Mouse (Mus musculus): Measurements from ENCODE around the gene Erlec1. TPM values are rescaled to one million over a fixed set of nuclear protein-coding genes. Genes with fewer than 3 reads are reported as not detected.

Erlec1 gene
- polyA plus RNA-seq (2016; fragmentation: Nextera tagmentation; extraction: Ambion mirVana) = 10.7 TPM in 2 replicates

GRCm38 (mm10) chr11:30954279-30954725, at the start of gene Erlec1:
Gene Erlec1, minus strand, starts transcription at chr11:30954335.
- H3K4me1 ChIP-seq = peaks cover 7% of the 10 kb centered on the region
- 0 out of 2 replicates have a peak within 1 kb of the TSS, but pooled peaks have one; percentile 43 for H3K27ac ChIP-seq
- H3K9ac ChIP-seq = peak within 1 kb of the TSS; percentile 66
- H3K9me3 ChIP-seq = peaks cover 5% of the 10 kb centered on the region; the same call in 1 of the 2 replicates
- WGBS = under 1% methylated on average over 40 of the region's 40 CpGs
- peak; percentile 98 for ATAC-seq (ENCODE audit: low FRiP score, low read depth)
- H3K36me3 ChIP-seq = peaks cover 23% of the 10 kb centered on the region; the same call in 1 of the 2 replicates
- H3K4me3 ChIP-seq = peak within 1 kb of the TSS; percentile 53
- H3K4me2 ChIP-seq (replicated peaks) = peak within 1 kb of the TSS; percentile 66
- no peaks in the 10 kb centered on the region for H3K27me3 ChIP-seq (replicated peaks)

- H3K9me3 ChIP-seq = no peaks in the 10 kb centered on the region
- H3K4me2 ChIP-seq (replicated peaks) = no peak overlapping the region
- no peaks in the 10 kb centered on the region for H3K4me1 ChIP-seq
- no peak overlapping the region for H3K4me3 ChIP-seq
- WGBS = 93% methylated on average over 4 of the region's 4 CpGs
- H3K9ac ChIP-seq = no peak overlapping the region
- ATAC-seq (ENCODE audit: low FRiP score, low read depth) = no peak
- H3K27me3 ChIP-seq (replicated peaks) = no peaks in the 10 kb centered on the region
- no peak overlapping the region for H3K27ac ChIP-seq
- 0 out of 2 replicates have a peak, but pooled peaks cover 2% of the 10 kb centered on the region for H3K36me3 ChIP-seq
Measured at GRCm38 (mm10) chr11:31001169-31001908, 47.2 kb upstream of the Erlec1 start.

GRCm38 (mm10) chr11:31000028-31000427, 45.9 kb upstream of the Erlec1 start:
- Histone ChIP-seq H3K4me2 (replicated peaks) (no peak overlapping the region), H3K4me3 (no peak overlapping the region), H3K9me3 (no peaks in the 10 kb centered on the region), H3K9ac (no peak overlapping the region), H3K4me1 (no peaks in the 10 kb centered on the region), H3K27me3 (replicated peaks) (no peaks in the 10 kb centered on the region), H3K36me3 (0 out of 2 replicates have a peak, but pooled peaks cover 2% of the 10 kb centered on the region), H3K27ac (no peak overlapping the region)
- 92% methylated on average over 2 of the region's 2 CpGs for WGBS
- no peak for ATAC-seq (ENCODE audit: low FRiP score, low read depth)

- ATAC-seq (ENCODE audit: low FRiP score, low read depth) = no peak
- Histone ChIP-seq H3K27ac (no peak overlapping the region), H3K9ac (no peak overlapping the region), H3K4me3 (no peak overlapping the region), H3K4me2 (replicated peaks) (no peak overlapping the region), H3K36me3 (0 out of 2 replicates have a peak, but pooled peaks cover 2% of the 10 kb centered on the region), H3K27me3 (replicated peaks) (no peaks in the 10 kb centered on the region), H3K4me1 (no peaks in the 10 kb centered on the region), H3K9me3 (no peaks in the 10 kb centered on the region)
- WGBS = 81% methylated on average over 2 of the region's 2 CpGs
Measured at GRCm38 (mm10) chr11:30998704-30999103, 44.6 kb upstream of the Erlec1 start.

GRCm38 (mm10) chr11:30998199-30998598, 44.1 kb upstream of the Erlec1 start:
- no peaks in the 10 kb centered on the region for H3K4me1 ChIP-seq
- H3K4me3 ChIP-seq = no peak overlapping the region
- no peaks in the 10 kb centered on the region for H3K27me3 ChIP-seq (replicated peaks)
- no peak for ATAC-seq (ENCODE audit: low FRiP score, low read depth)
- no peaks in the 10 kb centered on the region for H3K9me3 ChIP-seq
- 0 out of 2 replicates have a peak, but pooled peaks cover 2% of the 10 kb centered on the region for H3K36me3 ChIP-seq
- no peak overlapping the region for H3K4me2 ChIP-seq (replicated peaks)
- no peak overlapping the region for H3K27ac ChIP-seq
- no peak overlapping the region for H3K9ac ChIP-seq
- WGBS = 93% methylated on average over 5 of the region's 5 CpGs

- 91% methylated on average over 3 of the region's 3 CpGs for WGBS
- no peak overlapping the region for H3K9ac ChIP-seq
Measured at GRCm38 (mm10) chr11:30996670-30997069, 42.5 kb upstream of the Erlec1 start.

GRCm38 (mm10) chr11:30986625-30987017, 32.5 kb upstream of the Erlec1 start:
- peak overlapping the region; percentile 80 for H3K4me2 ChIP-seq (replicated peaks)
- H3K9me3 ChIP-seq = no peaks in the 10 kb centered on the region
- peaks cover 4% of the 10 kb centered on the region; the same call in 1 of the 2 replicates for H3K4me1 ChIP-seq
- WGBS = 2% methylated on average over 2 of the region's 2 CpGs
- peak overlapping the region; percentile 50 for H3K4me3 ChIP-seq
- H3K9ac ChIP-seq = peak overlapping the region; percentile 65; the same call in 1 of the 2 replicates
- no peaks in the 10 kb centered on the region for H3K27me3 ChIP-seq (replicated peaks)
- H3K36me3 ChIP-seq = no peaks in the 10 kb centered on the region
- peak; percentile 76 for ATAC-seq (ENCODE audit: low FRiP score, low read depth)
- no peak overlapping the region for H3K27ac ChIP-seq

More at GRCm38 (mm10) chr11:30996670-30997069, 42.5 kb upstream of the Erlec1 start:
- Histone ChIP-seq H3K4me3 (no peak overlapping the region), H3K4me1 (no peaks in the 10 kb centered on the region), H3K36me3 (0 out of 2 replicates have a peak, but pooled peaks cover 2% of the 10 kb centered on the region), H3K27me3 (replicated peaks) (no peaks in the 10 kb centered on the region), H3K4me2 (replicated peaks) (no peak overlapping the region), H3K9me3 (no peaks in the 10 kb centered on the region), H3K27ac (no peak overlapping the region)
- ATAC-seq (ENCODE audit: low FRiP score, low read depth) = no peak

- H3K4me1 ChIP-seq = peaks cover 4% of the 10 kb centered on the region; the same call in 1 of the 2 replicates
- no peaks in the 10 kb centered on the region for H3K9me3 ChIP-seq
- peak within 1 kb of the TSS; percentile 80 for H3K4me2 ChIP-seq (replicated peaks)
- peak; percentile 99 for ATAC-seq (ENCODE audit: low FRiP score, low read depth)
- peak within 1 kb of the TSS; percentile 65 for H3K9ac ChIP-seq
- H3K4me3 ChIP-seq = peak within 1 kb of the TSS; percentile 50
- no peak within 1 kb of the TSS for H3K27ac ChIP-seq
- WGBS = under 1% methylated on average over 22 of the region's 22 CpGs
- no peaks in the 10 kb centered on the region for H3K27me3 ChIP-seq (replicated peaks)
- no peaks in the 10 kb centered on the region for H3K36me3 ChIP-seq
Measured at GRCm38 (mm10) chr11:30985877-30986624, 31.9 kb upstream of the Erlec1 start, which contains the start of gene Chac2. Gene Chac2, minus strand, starts transcription at chr11:30986350.

GRCm38 (mm10) chr11:30985237-30985636, 31.1 kb upstream of the Erlec1 start:
- Histone ChIP-seq H3K9ac (no peak overlapping the region), H3K27ac (no peak overlapping the region), H3K27me3 (replicated peaks) (no peaks in the 10 kb centered on the region), H3K9me3 (no peaks in the 10 kb centered on the region), H3K4me2 (replicated peaks) (peak overlapping the region; percentile 80; the same call in 1 of the 2 replicates), H3K4me1 (peaks cover 4% of the 10 kb centered on the region; the same call in 1 of the 2 replicates), H3K4me3 (no peak overlapping the region), H3K36me3 (no peaks in the 10 kb centered on the region)
- no peak for ATAC-seq (ENCODE audit: low FRiP score, low read depth)
- WGBS = 42% methylated on average over 2 of the region's 2 CpGs

- H3K4me1 ChIP-seq = peaks cover 7% of the 10 kb centered on the region
- peak; percentile 95 for ATAC-seq (ENCODE audit: low FRiP score, low read depth)
- peak overlapping the region; percentile 53 for H3K4me3 ChIP-seq
- H3K9me3 ChIP-seq = peaks cover 5% of the 10 kb centered on the region; the same call in 1 of the 2 replicates
- peaks cover 29% of the 10 kb centered on the region; the same call in 1 of the 2 replicates for H3K36me3 ChIP-seq
- 1% methylated on average over 29 of the region's 32 CpGs for WGBS
- peak overlapping the region; percentile 66 for H3K4me2 ChIP-seq (replicated peaks)
- H3K9ac ChIP-seq = peak overlapping the region; percentile 66
- H3K27me3 ChIP-seq (replicated peaks) = no peaks in the 10 kb centered on the region
- 0 out of 2 replicates have a peak overlapping the region, but pooled peaks have one; percentile 43 for H3K27ac ChIP-seq
Measured at GRCm38 (mm10) chr11:30953469-30954154, 523 bp downstream of the Erlec1 start.

GRCm38 (mm10) chr11:30952829-30953228, 1.3 kb downstream of the Erlec1 start:
- no peaks in the 10 kb centered on the region for H3K27me3 ChIP-seq (replicated peaks)
- H3K9ac ChIP-seq = no peak overlapping the region
- peak overlapping the region; percentile 66 for H3K4me2 ChIP-seq (replicated peaks)
- H3K27ac ChIP-seq = no peak overlapping the region
- H3K4me1 ChIP-seq = peaks cover 7% of the 10 kb centered on the region
- no peak for ATAC-seq (ENCODE audit: low FRiP score, low read depth)
- 80% methylated on average over 5 of the region's 5 CpGs for WGBS
- no peak overlapping the region for H3K4me3 ChIP-seq
- peaks cover 4% of the 10 kb centered on the region; the same call in 1 of the 2 replicates for H3K9me3 ChIP-seq
- H3K36me3 ChIP-seq = peaks cover 33% of the 10 kb centered on the region

All from neural tube, embryonic 12.5 days (tissue).